Mouse (Mus musculus) liver, embryonic 13.5 days (tissue): ENCODE measurements around the gene Cdiptos. TPM values are rescaled to one million over a fixed set of nuclear protein-coding genes. Genes with fewer than 3 reads are reported as not detected.

Source experiments
- ATAC-seq: fragments of 200-750 bp; cut with Nextera tagmentation; 2 replicates; pipeline ENCODE4 v1.8.0; 2017; ENCODE audit warnings: low read depth, mild to moderate bottlenecking, moderate number of reproducible peaks, moderate library complexity
- DNase-seq: peaks from one replicate; pipeline ENCODE4 v3.0.0; 2022
- H3K27ac ChIP-seq: fragments of 300-500 bp; sonication (generic); 2 replicates; pipeline ENCODE4 v1.5.1; 2015; ENCODE audit warnings: moderate library complexity, mild to moderate bottlenecking, inconsistent platforms
- H3K27me3 ChIP-seq: fragments of 300-500 bp; sonication (generic); 2 replicates; pipeline ENCODE4 v1.6.1; 2015; ENCODE audit warnings: mild to moderate bottlenecking, inconsistent platforms
- H3K36me3 ChIP-seq: fragments of 300-500 bp; sonication (generic); 2 replicates; pipeline ENCODE4 v1.6.1; 2015; ENCODE audit warnings: mild to moderate bottlenecking, inconsistent platforms
- H3K4me1 ChIP-seq: fragments of 300-500 bp; sonication (generic); replicated peaks from 2 replicates; pipeline ENCODE4 v1.6.1; 2015; ENCODE audit warnings: inconsistent platforms
- H3K4me2 ChIP-seq: fragments of 300-500 bp; sonication (generic); 2 replicates; pipeline ENCODE4 v1.6.1; 2015; ENCODE audit warnings: inconsistent platforms, mild to moderate bottlenecking, moderate library complexity
- H3K4me3 ChIP-seq: fragments of 300-500 bp; sonication (generic); replicated peaks from 2 replicates; pipeline ENCODE4 v1.5.1; 2015; ENCODE audit warnings: mild to moderate bottlenecking, inconsistent platforms
- H3K9ac ChIP-seq: fragments of 300-500 bp; sonication (generic); 2 replicates; pipeline ENCODE4 v1.6.1; 2015; ENCODE audit warnings: mild to moderate bottlenecking, inconsistent platforms
- H3K9me3 ChIP-seq: fragments of 300-500 bp; sonication (generic); replicated peaks from 2 replicates; pipeline ENCODE4 v1.6.1; 2016; ENCODE audit warnings: inconsistent platforms
- WGBS: fragments of 180-500 bp; shearing (Covaris S2); methylation state at CpG from one replicate; pipeline ENCODE4 v1.1.7; 2015; ENCODE audit not compliant: insufficient replicate concordance; 5-methylcytosine and 5-hydroxymethylcytosine counted together
- polyA plus RNA-seq: library from polyadenylated mRNA; unstranded; fragments of >200 nt; fragmentation: Nextera tagmentation; extraction: Ambion mirVana; gene quantifications from 2 replicates; pipeline ENCODE4 v1.2.1, GENCODE M21; 2015

Gene Cdiptos
- 0.37 and 0.65 TPM in 2 replicates for polyA plus RNA-seq

GRCm38 (mm10) chr7:126975950-126976866 lies at the start of gene Cdiptos:
Gene Cdiptos, minus strand, starts transcription at chr7:126976098.
- H3K9me3 ChIP-seq, result no peaks in the 10 kb centered on the region
- peak within 1 kb of the TSS; percentile 87 for H3K4me3 ChIP-seq
- ATAC-seq (peak; percentile 92), DNase-seq (peak; percentile 91)
- H3K27ac ChIP-seq, result peak within 1 kb of the TSS; percentile 91
- under 1% methylated on average over 55 of the region's 55 CpGs for WGBS
- H3K36me3 ChIP-seq, result peaks cover 34% of the 10 kb centered on the region
- H3K9ac ChIP-seq, result peak within 1 kb of the TSS; percentile 94
- H3K27me3 ChIP-seq, result no peaks in the 10 kb centered on the region
- peak within 1 kb of the TSS; percentile 81 for H3K4me2 ChIP-seq
- H3K4me1 ChIP-seq, result peaks cover 40% of the 10 kb centered on the region

DNA sequence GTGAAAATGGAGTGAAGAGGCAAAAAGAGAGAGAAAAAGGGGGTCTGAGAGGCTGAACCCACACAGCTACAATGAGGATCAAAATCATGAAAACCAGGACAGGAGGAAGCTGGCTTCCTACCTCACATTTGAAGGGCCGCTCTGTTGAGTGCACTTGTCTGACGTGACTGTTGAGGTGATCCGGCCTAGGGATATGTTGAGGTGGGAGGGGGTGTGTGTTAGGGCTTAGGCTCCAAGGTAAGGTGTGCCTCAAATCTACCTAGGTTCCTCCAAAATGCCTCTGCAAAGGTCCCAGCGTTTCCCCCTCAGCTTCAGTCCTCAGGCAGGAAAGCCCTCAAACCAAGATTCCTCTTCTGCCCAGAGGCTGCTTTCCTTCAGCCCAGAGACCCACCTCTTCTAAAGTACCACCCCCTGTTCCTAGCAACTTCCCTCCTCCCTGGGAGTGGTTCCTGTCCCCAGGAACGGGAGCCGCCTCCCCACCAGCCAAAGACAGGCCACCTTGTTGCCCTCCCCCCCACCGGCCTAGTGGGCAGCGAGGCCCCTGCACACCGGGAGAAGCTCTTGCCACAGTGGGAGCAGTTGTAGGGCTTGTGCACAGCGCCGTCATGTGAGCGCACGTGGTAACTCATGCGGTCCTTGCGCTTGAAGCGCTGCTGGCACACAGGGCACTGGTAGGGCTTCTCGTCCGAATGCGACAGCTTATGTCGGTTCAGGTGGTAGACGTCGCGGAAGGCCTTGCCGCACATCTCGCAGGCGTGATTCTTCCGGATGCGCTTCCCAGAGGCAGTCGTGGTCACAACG lies 49.1 kb upstream of the Cdiptos start:
- ATAC-seq (peak; percentile 35), DNase-seq (peak; percentile 74)
- Histone ChIP-seq H3K27me3 (no peaks in the 10 kb centered on the region), H3K27ac (peak overlapping the region; percentile 98), H3K4me3 (peak overlapping the region; percentile 97), H3K36me3 (peaks cover 65% of the 10 kb centered on the region), H3K4me1 (peaks cover 81% of the 10 kb centered on the region), H3K9me3 (no peaks in the 10 kb centered on the region), H3K9ac (peak overlapping the region; percentile 99), H3K4me2 (peak overlapping the region; percentile 99)
- under 1% methylated on average over 30 of the region's 30 CpGs for WGBS

DNA sequence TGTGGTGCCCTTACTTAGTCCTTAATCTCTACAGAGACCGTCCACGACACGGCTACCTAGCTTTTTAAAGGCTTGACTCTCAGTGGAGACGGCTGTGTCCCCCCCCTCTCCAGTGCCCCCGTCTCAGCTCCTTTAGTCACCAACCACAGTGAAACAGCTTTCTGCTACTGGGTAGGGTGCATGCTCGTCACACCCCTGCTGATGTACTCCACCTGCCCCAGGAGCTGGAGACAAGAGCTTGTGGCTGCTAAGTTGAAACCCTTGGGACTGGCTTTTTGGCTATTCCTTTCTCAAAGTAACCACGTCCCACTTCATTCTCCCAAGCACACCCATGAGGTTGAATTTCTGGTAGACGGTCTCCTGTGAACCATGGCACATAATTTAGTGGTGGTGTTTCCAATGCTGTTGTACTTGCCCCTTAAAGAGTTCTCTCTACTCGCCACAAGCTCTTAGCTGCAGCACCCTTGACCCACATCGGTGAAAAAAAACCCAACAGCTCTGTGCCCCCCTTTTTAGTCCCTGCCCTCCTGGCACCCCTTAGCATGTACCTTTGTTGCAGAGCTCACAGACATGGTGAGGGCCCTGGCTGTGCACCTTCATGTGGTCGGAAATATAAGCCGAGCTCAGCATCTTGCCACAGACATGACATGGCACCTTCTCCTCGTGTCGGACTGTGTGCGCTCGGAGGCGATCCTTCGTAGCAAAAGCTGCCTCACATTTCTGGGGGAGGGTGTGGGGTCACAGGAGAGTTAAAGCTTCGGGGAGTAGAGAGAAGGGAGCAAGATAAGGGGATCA lies 48.2 kb upstream of the Cdiptos start:
- ATAC-seq (no peak), DNase-seq (no peak)
- 16% methylated on average over 19 of the region's 19 CpGs for WGBS
- Histone ChIP-seq H3K27me3 (no peaks in the 10 kb centered on the region), H3K4me2 (peak overlapping the region; percentile 99), H3K36me3 (peaks cover 57% of the 10 kb centered on the region), H3K4me3 (peak overlapping the region; percentile 97), H3K9ac (peak overlapping the region; percentile 99), H3K4me1 (peaks cover 76% of the 10 kb centered on the region), H3K27ac (peak overlapping the region; percentile 98), H3K9me3 (no peaks in the 10 kb centered on the region)

DNA sequence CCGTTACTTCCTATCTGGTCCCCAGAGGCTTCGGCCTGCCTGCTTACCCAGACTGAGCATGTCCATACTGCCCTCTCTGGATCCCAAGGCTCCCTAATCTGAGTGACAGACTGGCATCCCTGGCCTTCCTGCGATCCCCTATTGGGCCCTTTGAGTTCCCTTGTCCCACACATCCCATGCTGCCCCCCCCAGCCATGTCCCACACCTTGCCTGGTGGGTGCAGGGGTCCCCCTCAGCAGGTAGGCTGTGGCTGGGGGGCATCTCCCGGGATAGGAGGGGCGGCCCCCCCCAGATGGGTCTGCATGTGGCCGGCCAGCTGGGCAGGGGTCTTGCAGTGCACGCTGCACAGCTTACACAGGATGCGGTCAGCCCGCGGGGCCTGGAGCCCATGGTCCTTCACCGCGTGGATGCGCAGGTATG lies 47.4 kb upstream of the Cdiptos start:
- ATAC-seq (no peak), DNase-seq (no peak)
- Histone ChIP-seq H3K4me3 (peak overlapping the region; percentile 97), H3K9me3 (no peaks in the 10 kb centered on the region), H3K4me2 (peak overlapping the region; percentile 99), H3K4me1 (peaks cover 78% of the 10 kb centered on the region), H3K27me3 (no peaks in the 10 kb centered on the region), H3K9ac (peak overlapping the region; percentile 99), H3K36me3 (peaks cover 48% of the 10 kb centered on the region), H3K27ac (peak overlapping the region; percentile 98)
- 72% methylated on average over 13 of the region's 13 CpGs for WGBS

DNA sequence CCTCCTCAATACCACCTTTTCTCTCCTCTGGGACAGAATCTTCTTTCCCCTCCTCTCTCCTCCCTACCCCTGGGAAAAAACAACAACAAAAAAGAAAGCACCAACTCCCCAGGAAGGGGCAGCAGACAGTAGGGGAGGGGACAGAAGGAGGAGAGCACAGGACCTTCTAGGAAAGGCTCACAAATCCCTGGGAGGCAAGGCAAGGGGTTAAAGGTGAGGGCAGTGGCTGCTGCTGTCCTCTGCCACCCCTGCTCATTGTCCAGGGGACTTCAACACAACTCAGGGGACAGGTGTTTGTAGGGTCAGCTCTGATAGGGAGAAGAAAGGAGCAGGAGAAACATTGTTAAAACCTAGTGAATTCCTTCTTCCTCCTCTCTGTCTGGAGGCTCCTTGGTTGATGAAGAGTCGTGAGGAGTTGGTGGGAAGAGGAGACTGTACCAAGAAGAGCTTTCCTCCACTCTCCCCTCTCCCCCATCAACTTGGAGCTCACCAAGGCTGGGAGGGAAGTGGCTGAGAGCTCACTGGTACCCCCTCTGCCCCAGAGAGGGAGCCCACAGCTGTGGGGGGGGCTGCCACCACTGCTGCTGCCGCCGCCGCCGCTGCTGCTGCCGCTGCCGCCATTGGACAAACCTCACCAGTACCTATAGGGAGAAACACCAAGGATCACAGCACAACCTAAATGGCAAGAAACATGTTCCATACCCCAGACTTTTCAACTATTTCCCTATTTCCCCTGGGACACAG lies 46.8 kb upstream of the Cdiptos start:
- Histone ChIP-seq H3K27me3 (no peaks in the 10 kb centered on the region), H3K4me2 (peak overlapping the region; percentile 99), H3K4me1 (peaks cover 78% of the 10 kb centered on the region), H3K36me3 (peaks cover 43% of the 10 kb centered on the region), H3K9me3 (no peaks in the 10 kb centered on the region), H3K4me3 (peak overlapping the region; percentile 97), H3K27ac (peak overlapping the region; percentile 98), H3K9ac (peak overlapping the region; percentile 99)
- ATAC-seq (no peak), DNase-seq (no peak)
- WGBS, result 88% methylated on average over 7 of the region's 7 CpGs

DNA sequence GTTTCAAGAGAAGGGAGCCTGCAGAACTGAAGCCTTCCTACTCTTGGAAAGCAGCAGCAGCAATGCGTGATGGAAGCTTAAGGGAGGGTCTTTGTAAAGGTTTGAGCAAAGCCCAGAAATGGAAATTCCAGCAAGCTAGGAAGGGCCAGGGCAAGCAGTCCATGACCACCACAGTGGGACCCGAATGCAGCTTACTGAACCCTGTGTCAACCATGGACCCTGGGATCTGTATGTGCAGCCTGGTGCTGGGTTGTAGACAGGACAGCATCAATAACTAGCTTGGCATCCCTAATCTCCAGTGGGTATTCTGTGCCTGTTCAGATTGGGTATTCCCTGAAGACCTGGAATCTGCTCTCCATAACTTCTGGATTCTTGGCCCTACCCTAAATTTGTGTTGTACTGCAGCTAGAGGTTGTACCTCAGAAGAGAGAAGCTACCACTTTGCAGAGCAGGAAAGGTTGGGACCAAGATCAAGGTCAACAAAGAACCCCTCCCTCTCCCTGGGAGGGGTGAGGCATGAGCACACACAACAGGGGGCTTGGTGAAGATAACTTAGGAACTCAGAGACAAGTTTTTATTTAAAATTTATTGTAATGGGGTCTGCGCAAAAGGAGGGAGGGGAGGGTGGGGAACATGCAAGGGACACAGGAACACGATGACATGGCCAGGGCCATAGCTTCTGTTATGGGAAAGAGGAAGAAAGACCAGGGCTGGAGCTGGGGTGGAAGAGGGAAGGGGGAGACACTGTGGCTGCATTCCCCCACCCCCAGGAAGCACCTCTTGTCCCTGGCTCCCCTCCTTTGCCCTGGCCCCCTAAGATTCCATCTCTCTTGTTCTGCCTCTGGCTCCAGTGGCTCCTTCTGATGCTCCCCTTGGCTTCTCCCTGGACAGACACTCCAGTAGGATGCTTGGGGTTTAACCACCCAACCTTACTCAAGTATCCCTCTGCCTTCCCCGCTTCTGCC lies 45.9 kb upstream of the Cdiptos start:
- 39% methylated on average over 5 of the region's 5 CpGs for WGBS
- Histone ChIP-seq H3K9me3 (no peaks in the 10 kb centered on the region), H3K27me3 (no peaks in the 10 kb centered on the region), H3K9ac (peak overlapping the region; percentile 99), H3K27ac (peak overlapping the region; percentile 58), H3K4me3 (peak overlapping the region; percentile 97), H3K4me1 (peaks cover 79% of the 10 kb centered on the region), H3K36me3 (peaks cover 41% of the 10 kb centered on the region), H3K4me2 (peak overlapping the region; percentile 99)
- DNase-seq, result no peak
- ATAC-seq, result no peak

DNA sequence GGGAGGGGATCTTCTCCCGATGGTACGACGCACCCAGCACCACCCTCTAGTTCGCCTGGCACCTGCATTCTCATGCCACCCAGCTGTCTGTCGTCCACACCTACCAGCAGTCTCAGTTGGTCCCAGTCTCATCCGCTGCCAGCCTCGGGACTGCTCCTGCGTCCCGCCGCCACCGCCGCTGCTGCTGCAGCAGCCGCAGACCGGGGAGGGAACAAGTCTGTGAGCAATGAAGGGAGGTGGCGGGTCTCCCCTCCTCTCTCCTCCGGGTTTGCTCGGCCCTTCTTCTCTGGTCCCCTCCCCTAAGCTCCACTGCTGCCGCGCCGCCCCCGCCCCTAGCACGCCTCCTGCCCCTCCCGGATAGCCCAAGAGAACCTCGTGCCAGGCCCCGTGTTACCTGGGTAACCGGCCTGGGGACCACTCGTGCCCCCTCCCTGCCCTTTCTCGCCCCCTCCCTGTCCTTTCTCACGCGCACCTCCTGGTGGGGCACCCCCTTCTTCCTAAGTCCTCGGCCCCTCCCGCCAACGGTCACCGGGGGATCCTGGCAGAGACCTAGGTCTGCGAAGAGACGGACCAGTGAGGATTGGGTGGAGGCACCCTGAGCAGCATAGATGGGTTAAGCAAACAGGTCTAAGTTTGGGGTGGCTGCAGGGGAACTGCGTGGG lies 45.1 kb upstream of the Cdiptos start, which contains the start of the genes Gm42742 and Prrt2:
Gm42742 (minus strand) TSS at position 197 of the 662 bp plus-strand sequence.
Prrt2 (minus strand) TSS at position 311 of the 662 bp plus-strand sequence.
- DNase-seq (no peak), ATAC-seq (no peak)
- peak within 1 kb of the TSS; percentile 99 for H3K4me2 ChIP-seq
- peak within 1 kb of the TSS; percentile 49 for H3K9ac ChIP-seq
- peak within 1 kb of the TSS; percentile 58 for H3K27ac ChIP-seq
- WGBS, result 3% methylated on average over 34 of the region's 37 CpGs
- H3K27me3 ChIP-seq, result no peaks in the 10 kb centered on the region
- no peaks in the 10 kb centered on the region for H3K9me3 ChIP-seq
- peak within 1 kb of the TSS; percentile 44 for H3K4me3 ChIP-seq
- peaks cover 41% of the 10 kb centered on the region for H3K36me3 ChIP-seq
- H3K4me1 ChIP-seq, result peaks cover 82% of the 10 kb centered on the region

DNA sequence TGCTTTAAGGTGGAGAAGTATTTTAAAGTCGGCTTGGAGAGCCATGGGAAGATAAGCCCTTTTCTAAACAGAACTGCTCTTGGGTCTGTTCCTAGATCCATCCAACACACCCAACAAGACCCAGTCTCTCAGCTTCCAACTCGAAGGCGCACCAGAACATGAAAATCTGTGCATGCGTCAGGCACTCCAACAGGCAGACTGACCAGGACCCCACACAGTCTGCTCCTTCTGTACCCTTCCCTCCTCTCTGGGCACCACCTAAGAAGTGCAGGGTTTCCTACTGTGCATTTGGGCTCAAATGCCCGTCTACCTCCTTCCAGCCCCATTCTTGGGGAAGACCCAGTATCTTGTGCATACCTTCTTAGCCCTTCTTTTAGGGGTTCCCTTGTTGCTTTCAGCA lies 44.6 kb upstream of the Cdiptos start:
- peak overlapping the region; percentile 49 for H3K9ac ChIP-seq

DNA sequence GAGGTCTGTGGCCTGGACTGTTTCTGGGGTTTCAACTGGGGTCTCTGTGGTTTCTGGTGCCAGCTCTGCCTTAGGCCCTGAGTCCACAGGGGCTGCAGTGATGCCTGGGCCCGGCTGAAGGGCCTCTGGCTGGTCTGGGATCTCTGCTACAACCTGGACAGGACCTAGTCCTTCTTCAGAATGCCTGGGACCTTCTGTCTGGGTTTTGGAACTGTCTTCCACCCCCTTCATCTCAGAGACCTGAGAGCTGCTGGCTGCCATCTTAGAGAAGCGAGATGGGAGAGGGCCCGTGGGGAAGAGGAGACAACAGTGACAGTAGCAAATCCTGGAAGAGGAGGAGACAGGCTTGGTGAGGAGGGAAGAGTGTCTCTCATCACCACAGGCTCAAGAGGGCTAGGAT lies 44.1 kb upstream of the Cdiptos start:
- Histone ChIP-seq H3K9ac (no peak overlapping the region), H3K36me3 (peaks cover 43% of the 10 kb centered on the region), H3K4me3 (peak overlapping the region; percentile 44; the same call in 1 of the 2 replicates), H3K9me3 (no peaks in the 10 kb centered on the region), H3K4me1 (peaks cover 85% of the 10 kb centered on the region), H3K27ac (peak overlapping the region; percentile 32; the same call in 1 of the 2 replicates), H3K4me2 (peak overlapping the region; percentile 99), H3K27me3 (no peaks in the 10 kb centered on the region)
- ATAC-seq (no peak), DNase-seq (no peak)
- WGBS, result 50% methylated on average over 3 of the region's 3 CpGs

More for the DNA sequence above, 44.6 kb upstream of the Cdiptos start:
- Histone ChIP-seq H3K9me3 (no peaks in the 10 kb centered on the region), H3K27ac (peak overlapping the region; percentile 47; the same call in 1 of the 2 replicates), H3K36me3 (peaks cover 43% of the 10 kb centered on the region), H3K4me2 (peak overlapping the region; percentile 99), H3K4me3 (peak overlapping the region; percentile 44), H3K4me1 (peaks cover 85% of the 10 kb centered on the region), H3K27me3 (no peaks in the 10 kb centered on the region)
- no peak for DNase-seq
- ATAC-seq, result no peak
- WGBS, result 65% methylated on average over 5 of the region's 5 CpGs
